Comparison of ENCODE assay signal across 23 mouse cellular contexts in the genomic region with DNA sequence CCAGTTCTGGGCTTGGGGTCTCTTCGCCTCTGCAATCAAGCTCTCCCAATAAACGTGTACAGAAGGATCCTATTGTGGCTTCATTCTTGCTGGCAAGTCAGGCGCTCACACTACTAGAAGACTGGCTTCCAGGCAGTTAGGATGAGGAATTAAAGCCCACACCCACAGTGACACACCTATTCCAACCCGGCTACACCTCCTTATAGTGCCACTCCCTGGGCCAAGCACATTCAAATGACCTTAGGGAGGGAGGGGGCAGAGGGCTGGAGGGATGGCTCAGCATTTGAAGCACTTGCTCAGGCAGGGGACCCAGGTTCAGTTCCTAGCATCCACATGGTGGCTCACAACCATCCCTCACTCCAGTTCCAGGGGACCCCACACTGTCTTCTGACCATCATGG. TPM values are rescaled to one million over a fixed set of nuclear protein-coding genes. Genes with fewer than 3 reads are reported as not detected.
DNase-seq lines count a peak whose midpoint lies in the region; ATAC-seq and TF ChIP-seq lines count a peak whose summit lies in the region.
"Had no signal": no experiment of that assay in that cellular context is flagged by ENCODE, and none has a peak within 500 bp of the region (broad histone marks: within the 10 kb centered on the region; RNA-seq: fewer than 3 reads in every experiment).

No protein-coding gene starts in this region.

- no peak for TF ChIP-seq POLR2A in ES-Bruce4 (IDR thresholded peaks at IDR 0.05; ENCODE audit: insufficient read depth, low read length)

- H3K27me3 ChIP-seq in ES-Bruce4 (ENCODE audit: control insufficient read depth, insufficient read depth, low read length, poor library complexity, severe bottlenecking): no peaks in the 10 kb centered on the region
- no peaks in the 10 kb centered on the region for H3K27me3 ChIP-seq in intestine, embryonic 16.5 days (replicated peaks; ENCODE audit: control insufficient read depth, insufficient read depth, low read length)
- H3K27me3 ChIP-seq in hindbrain, embryonic 11.5 days (ENCODE audit: control insufficient read depth, insufficient read depth, low read length): no peaks in the 10 kb centered on the region
- H3K27me3 ChIP-seq: CH12.LX; embryonic facial prominence, embryonic 12.5 days; forebrain, embryonic 13.5 days; forebrain, embryonic 15.5 days had no signal

- no peaks in the 10 kb centered on the region for H3K9me3 ChIP-seq in ES-Bruce4 (replicated peaks; ENCODE audit: control insufficient read depth, insufficient read depth, low read length, poor library complexity, severe bottlenecking)
- no peaks in the 10 kb centered on the region for H3K9me3 ChIP-seq in ES-E14 (ENCODE audit: control insufficient read depth, insufficient read depth, low read depth, low read length)
- H3K9me3 ChIP-seq in intestine, embryonic 16.5 days (ENCODE audit: control insufficient read depth, low read length): no peaks in the 10 kb centered on the region
- H3K9me3 ChIP-seq in hindbrain, embryonic 11.5 days (ENCODE audit: control insufficient read depth, low read length): no peaks in the 10 kb centered on the region
- H3K9me3 ChIP-seq: embryonic facial prominence, embryonic 12.5 days; forebrain, embryonic 13.5 days; forebrain, embryonic 15.5 days had no signal

- H3K36me3 ChIP-seq in ES-Bruce4 (ENCODE audit: control insufficient read depth, insufficient read depth, low read length, poor library complexity, severe bottlenecking): peaks cover 2% of the 10 kb centered on the region; the same call in 1 of the 2 replicates
- H3K36me3 ChIP-seq in ES-E14 (ENCODE audit: control insufficient read depth, insufficient read depth, low read length, poor library complexity, severe bottlenecking): no peaks in the 10 kb centered on the region
- H3K36me3 ChIP-seq in intestine, embryonic 16.5 days (ENCODE audit: control insufficient read depth, insufficient read depth, low read length): no peaks in the 10 kb centered on the region
- no peaks in the 10 kb centered on the region for H3K36me3 ChIP-seq in hindbrain, embryonic 11.5 days (ENCODE audit: control insufficient read depth, insufficient read depth, low read length)

- no peak for TF ChIP-seq EP300 in ES-Bruce4 (IDR thresholded peaks at IDR 0.05; ENCODE audit: insufficient read depth, low read depth, low read length)

- H3K27ac ChIP-seq in ES-Bruce4 (ENCODE audit: insufficient read depth, low read length) (0 out of 2 replicates have a peak overlapping the region, but pooled peaks have one; percentile 68), ES-E14 (ENCODE audit: insufficient read depth, low read depth, low read length, poor library complexity, severe bottlenecking) (peak overlapping the region; percentile 44; the same call in 1 of the 2 replicates)
- no peak overlapping the region for H3K27ac ChIP-seq in intestine, embryonic 16.5 days (ENCODE audit: low read length)
- no peak overlapping the region for H3K27ac ChIP-seq in hindbrain, embryonic 11.5 days (ENCODE audit: low read depth, low read length)
- H3K27ac ChIP-seq: embryonic facial prominence, embryonic 10.5 days; embryonic facial prominence, embryonic 12.5 days; forebrain, embryonic 13.5 days; forebrain, embryonic 15.5 days had no signal

- in situ Hi-C loops in ES-E14 (cut with MboI; ENCODE audit: low sequenced_read_pairs in 2 of 2, unreplicated experiment in 2 of 2): no loop called here

- no peak overlapping the region for H3K4me2 ChIP-seq in intestine, embryonic 16.5 days (ENCODE audit: low read depth, low read length)
- no peak overlapping the region for H3K4me2 ChIP-seq in hindbrain, embryonic 11.5 days (replicated peaks; ENCODE audit: low read depth, low read length)
- H3K4me2 ChIP-seq: embryonic facial prominence, embryonic 12.5 days; forebrain, embryonic 13.5 days; forebrain, embryonic 15.5 days had no signal

- 84% methylated on average over 4 of the region's 4 CpGs for WGBS in intestine, embryonic 16.5 days
- 97% methylated on average over 4 of the region's 4 CpGs for WGBS in hindbrain, embryonic 11.5 days

- H3K4me3 ChIP-seq in ES-Bruce4 (ENCODE audit: low read depth, low read length) (no peak overlapping the region), ES-E14 (ENCODE audit: insufficient read depth in 1 of 2, low read depth in 1 of 2, low read length in 2 of 2, poor library complexity in 1 of 2, severe bottlenecking in 1 of 2) (no peak overlapping the region)
- H3K4me3 ChIP-seq in intestine, embryonic 16.5 days (ENCODE audit: low read length): no peak overlapping the region
- no peak overlapping the region for H3K4me3 ChIP-seq in hindbrain, embryonic 11.5 days (ENCODE audit: low read depth, low read length)
- H3K4me3 ChIP-seq: embryonic facial prominence, embryonic 10.5 days; embryonic facial prominence, embryonic 12.5 days; forebrain, embryonic 13.5 days; forebrain, embryonic 15.5 days had no signal

- DNase-seq in ES-E14 (ENCODE audit: low read depth, low spot score) (peak; percentile 30), WW6 (ENCODE audit: low read depth, low spot score) (peak; percentile 16)
- DNase-seq in layer of hippocampus, postnatal 14 days (ENCODE audit: low spot score in 2 of 2): no peak
- no peak for DNase-seq in hindbrain, embryonic 11.5 days (ENCODE audit: low spot score)
- DNase-seq: adrenal gland, adult 8-10 months; adrenal gland, postnatal 14 days; adrenal gland, postnatal 36 days; B cell, adult 2 months; cerebellum, adult 11-12 months; cerebellum, adult 2 months; cerebellum, adult 9-10 months; cerebellum, postnatal 10 days; cerebellum, postnatal 25 days; forebrain, postnatal 0 days had no signal

- no peak for ATAC-seq in intestine, embryonic 16.5 days
- ATAC-seq in hindbrain, embryonic 11.5 days (ENCODE audit: low FRiP score): no peak
- ATAC-seq: activated CD4-positive, CD25-positive, alpha-beta regulatory T cell, adult 4 months; CD4-positive, CD25-positive, alpha-beta regulatory T cell, adult 4 months; forebrain, embryonic 13.5 days; forebrain, embryonic 15.5 days; forebrain, postnatal 0 days had no signal

- TF ChIP-seq CTCF in ES-Bruce4 (IDR thresholded peaks at IDR 0.05; ENCODE audit: low read depth, low read length): no peak

- H3K4me1 ChIP-seq in ES-Bruce4 (ENCODE audit: control insufficient read depth, insufficient read depth, low read length): no peaks in the 10 kb centered on the region
- no peaks in the 10 kb centered on the region for H3K4me1 ChIP-seq in ES-E14 (ENCODE audit: control insufficient read depth in 2 of 2, insufficient read depth in 2 of 2, low read length in 2 of 2, poor library complexity in 1 of 2)
- no peaks in the 10 kb centered on the region for H3K4me1 ChIP-seq in intestine, embryonic 16.5 days (ENCODE audit: control insufficient read depth, insufficient read depth, low read length)
- H3K4me1 ChIP-seq in hindbrain, embryonic 11.5 days (replicated peaks; ENCODE audit: control insufficient read depth, insufficient read depth, low read length): no peaks in the 10 kb centered on the region
- H3K4me1 ChIP-seq: embryonic facial prominence, embryonic 10.5 days; embryonic facial prominence, embryonic 12.5 days had no signal

- H3K9ac ChIP-seq in ES-Bruce4 (ENCODE audit: low read depth, poor library complexity, severe bottlenecking): no peak overlapping the region
- no peak overlapping the region for H3K9ac ChIP-seq in ES-E14 (ENCODE audit: insufficient read depth, low read depth, low read length, poor library complexity, severe bottlenecking)
- no peak overlapping the region for H3K9ac ChIP-seq in intestine, embryonic 16.5 days (ENCODE audit: low read depth, low read length)
- H3K9ac ChIP-seq in hindbrain, embryonic 11.5 days (ENCODE audit: low read depth, low read length): no peak overlapping the region
- H3K9ac ChIP-seq: embryonic facial prominence, embryonic 12.5 days; forebrain, embryonic 13.5 days; forebrain, embryonic 15.5 days; forebrain, postnatal 0 days had no signal

TF ChIP-seq in ES-E14, 5 proteins besides CTCF, POLR2A, EP300 and RAD21:
- TF ChIP-seq HCFC1 (IDR thresholded peaks at IDR 0.05; ENCODE audit: borderline replicate concordance, insufficient read depth, low read length): no peak
- no peak for TF ChIP-seq ZC3H11A (IDR thresholded peaks at IDR 0.05; ENCODE audit: borderline replicate concordance, low read depth, low read length)
- TF ChIP-seq CHD2 (IDR thresholded peaks at IDR 0.05; ENCODE audit: low read depth, low read length): no peak

RNA-seq across cellular contexts. Expression of a gene that starts 29.4 kb away (rescaled TPM):
- 51.2 and 55.6 TPM in 2 replicates for polyA plus RNA-seq in ES-Bruce4 (2011; ENCODE audit: insufficient read depth, insufficient read length, low read depth, missing spikeins)
- total RNA-seq in ES-E14 (2012; rRNA removed): 14.7 and 16.5 TPM in 2 replicates
- 10 to 100 TPM; 95.1 to 97.3 TPM for total RNA-seq in layer of hippocampus, postnatal 14 days (2021)
- polyA plus RNA-seq in intestine, embryonic 16.5 days (2015; fragmentation: Nextera tagmentation; extraction: Ambion mirVana): 7.0 and 8.0 TPM in 2 replicates
- 30.0 and 44.0 TPM in 2 replicates for polyA plus RNA-seq in hindbrain, embryonic 11.5 days (2014; fragmentation: Nextera tagmentation; extraction: Ambion mirVana)

Comparison
In these comparisons a context has a peak if more than half of its experiments do, and no peak if none do; other contexts are left out.
1. H3K27ac ChIP-seq: peak in ES-Bruce4 (single experiment) and ES-E14 (single experiment); none in intestine, embryonic 16.5 days (single experiment) and hindbrain, embryonic 11.5 days (single experiment).
2. DNase-seq: peak in ES-E14 (single experiment) and WW6 (single experiment); none in layer of hippocampus, postnatal 14 days (0 of 2) and hindbrain, embryonic 11.5 days (single experiment).